Comparison of ENCODE assay signal across 8 mouse cellular contexts in genomic region chrX:105121227-105121865, GRCm38 (mm10). TPM values are rescaled to one million over a fixed set of nuclear protein-coding genes. Genes with fewer than 3 reads are reported as not detected.
DNase-seq lines count a peak whose midpoint lies in the region; ATAC-seq and TF ChIP-seq lines count a peak whose summit lies in the region.

No protein-coding gene starts in this region.

- peak overlapping the region; percentile 84 for H3K4me3 ChIP-seq in gastrocnemius, adult 2 months
- H3K4me3 ChIP-seq in hindbrain, embryonic 16.5 days (ENCODE audit: low read length) = peak overlapping the region; percentile 63

- 22% methylated on average over 30 of the region's 38 CpGs for WGBS in hindbrain, embryonic 16.5 days

- H3K9me3 ChIP-seq in hindbrain, embryonic 16.5 days (ENCODE audit: control insufficient read depth, low read length) = no peaks in the 10 kb centered on the region

- TF ChIP-seq CTCF in gastrocnemius, adult 2 months (IDR thresholded peaks at IDR 0.05) = peak; percentile 59

- ATAC-seq in activated CD4-positive, CD25-positive, alpha-beta regulatory T cell, adult 4 months = peak; percentile 80
- ATAC-seq in common myeloid progenitor, adult 5-6 weeks (replicated peaks; ENCODE audit: low read depth, poor library complexity, severe bottlenecking) = peak; percentile 84
- ATAC-seq in hindbrain, embryonic 16.5 days = peak; percentile 87

- peak overlapping the region; percentile 62 for H3K27ac ChIP-seq in gastrocnemius, adult 2 months
- H3K27ac ChIP-seq in hindbrain, embryonic 16.5 days (ENCODE audit: low read depth, low read length) = peak overlapping the region; percentile 86

- intact Hi-C loops in gastrocnemius, adult 2 months (cut with DNase I) = no loop called here

- H3K9ac ChIP-seq in hindbrain, embryonic 16.5 days (ENCODE audit: low read depth, low read length) = peak overlapping the region; percentile 87

- peak; percentile 66 for DNase-seq in gastrocnemius, adult 2 months
- DNase-seq in left cerebral cortex, adult 18-20 months (ENCODE audit: low spot score in 2 of 2) = peak; percentile 72 to 78
- DNase-seq in lung, postnatal 36 days = peak; percentile 81
- DNase-seq in retina, embryonic 14.5 days (ENCODE audit: low spot score) = peak; percentile 77
- peak; percentile 34 to 50 for DNase-seq in urinary bladder, adult 18-20 months (ENCODE audit: low spot score in 2 of 2)

- H3K4me1 ChIP-seq in hindbrain, embryonic 16.5 days (ENCODE audit: control insufficient read depth, insufficient read depth, low read depth, low read length) = peaks cover 4% of the 10 kb centered on the region

- peak overlapping the region; percentile 71 for H3K4me2 ChIP-seq in hindbrain, embryonic 16.5 days (ENCODE audit: low read length)

- peaks cover 11% of the 10 kb centered on the region for H3K27me3 ChIP-seq in hindbrain, embryonic 16.5 days (replicated peaks; ENCODE audit: control insufficient read depth, insufficient read depth, low read length)

- H3K36me3 ChIP-seq in hindbrain, embryonic 16.5 days (ENCODE audit: control insufficient read depth, insufficient read depth, low read length) = peaks cover 3% of the 10 kb centered on the region; the same call in 1 of the 2 replicates

RNA-seq across cellular contexts. Expression of gene Magee1, which starts 1.2 kb away (rescaled TPM):
- 1 to 10 TPM; 1.9 to 3.1 TPM for polyA plus RNA-seq in activated CD4-positive, CD25-positive, alpha-beta regulatory T cell, adult 4 months (2017; shearing (Covaris generic))
- 0.44 and 2.0 TPM in 2 replicates for total RNA-seq in common myeloid progenitor, adult 5-6 weeks (2017)
- total RNA-seq in gastrocnemius, adult 2 months (2021) = 1 to 10 TPM in 1 of 2 experiments, under 1 TPM in 1; 0.77 to 1.7 TPM
- polyA plus RNA-seq in hindbrain, embryonic 16.5 days (2015; fragmentation: Nextera tagmentation; extraction: Ambion mirVana) = 266 and 274 TPM in 2 replicates
- 100 to 1,000 TPM; 144 to 151 TPM for total RNA-seq in left cerebral cortex, adult 18-20 months (2021)

RNA-seq across cellular contexts. Expression of gene Pbdc1, which starts 41.8 kb away (rescaled TPM):
- polyA plus RNA-seq in activated CD4-positive, CD25-positive, alpha-beta regulatory T cell, adult 4 months (2017; shearing (Covaris generic)) = 10 to 100 TPM; 37.7 to 38.2 TPM
- total RNA-seq in common myeloid progenitor, adult 5-6 weeks (2017) = 58.5 and 67.1 TPM in 2 replicates
- total RNA-seq in gastrocnemius, adult 2 months (2021) = 1 to 10 TPM; 6.6 to 9.4 TPM
- 30.0 and 30.4 TPM in 2 replicates for polyA plus RNA-seq in hindbrain, embryonic 16.5 days (2015; fragmentation: Nextera tagmentation; extraction: Ambion mirVana)
- total RNA-seq in left cerebral cortex, adult 18-20 months (2021) = 10 to 100 TPM; 16.2 to 21.3 TPM

Comparison
In these comparisons a context has a peak if more than half of its experiments do, and no peak if none do; other contexts are left out.
1. Peak in every context shown above with its lines: DNase-seq, ATAC-seq, H3K4me3 ChIP-seq and H3K27ac ChIP-seq.
2. RNA of gene Magee1, which starts 1.2 kb away (total RNA-seq): 144 to 151 TPM in left cerebral cortex, adult 18-20 months; 0.44 to 2.0 TPM in common myeloid progenitor, adult 5-6 weeks and 0.77 to 1.7 TPM in gastrocnemius, adult 2 months; every median in the first group is over 10 times any median in the second.